Mouse (Mus musculus) intestine, embryonic 16.5 days (tissue): Measurements from ENCODE around the gene Gpatch4. TPM values are rescaled to one million over a fixed set of nuclear protein-coding genes. Genes with fewer than 3 reads are reported as not detected.

Experiments
- ATAC-seq: fragments of 200-750 bp; cut with Nextera tagmentation; 2 replicates; pipeline ENCODE4 v1.8.0; 2017; ENCODE audit warnings: moderate TSS enrichment, moderate library complexity
- H3K27ac ChIP-seq: fragments of 300-500 bp; sonication (generic); 2 replicates; pipeline ENCODE4 v1.5.1; 2014; ENCODE audit warnings: mild to moderate bottlenecking, low read length
- H3K27me3 ChIP-seq: fragments of 300-500 bp; sonication (generic); replicated peaks from 2 replicates; pipeline ENCODE4 v1.6.1; 2014; ENCODE audit warnings: low read length, control low read depth, mixed read lengths; ENCODE audit not compliant: control insufficient read depth, insufficient read depth
- H3K36me3 ChIP-seq: fragments of 300-500 bp; sonication (generic); 2 replicates; pipeline ENCODE4 v1.6.1; 2014; ENCODE audit warnings: low read length, control low read depth; ENCODE audit not compliant: control insufficient read depth, insufficient read depth
- H3K4me1 ChIP-seq: fragments of 300-500 bp; sonication (generic); 2 replicates; pipeline ENCODE4 v1.6.1; 2014; ENCODE audit warnings: low read length, control low read depth, mixed read lengths; ENCODE audit not compliant: control insufficient read depth, insufficient read depth
- H3K4me2 ChIP-seq: fragments of 300-500 bp; sonication (generic); 2 replicates; pipeline ENCODE4 v1.6.1; 2014; ENCODE audit warnings: low read depth, low read length, control low read depth
- H3K4me3 ChIP-seq: fragments of 300-500 bp; sonication (generic); 2 replicates; pipeline ENCODE4 v1.5.1; 2014; ENCODE audit warnings: mild to moderate bottlenecking, low read length
- H3K9ac ChIP-seq: fragments of 300-500 bp; sonication (generic); 2 replicates; pipeline ENCODE4 v1.6.1; 2014; ENCODE audit warnings: low read depth, low read length
- H3K9me3 ChIP-seq: fragments of 300-500 bp; sonication (generic); 2 replicates; pipeline ENCODE4 v1.6.1; 2016; ENCODE audit warnings: low read length, control low read depth; ENCODE audit not compliant: control insufficient read depth
- WGBS: fragments of 180-500 bp; shearing (Covaris S2); extraction: QIAGEN DNeasy Blood & Tissue Kit; methylation state at CpG from one replicate; pipeline ENCODE4 v1.1.7; 2014; 5-methylcytosine and 5-hydroxymethylcytosine counted together
- polyA plus RNA-seq: library from polyadenylated mRNA; unstranded; fragments of >200 nt; fragmentation: Nextera tagmentation; extraction: Ambion mirVana; gene quantifications from 2 replicates; pipeline ENCODE4 v1.2.1, GENCODE M21; 2015

Gpatch4 gene
- polyA plus RNA-seq, result 30.4 and 38.3 TPM in 2 replicates

DNA sequence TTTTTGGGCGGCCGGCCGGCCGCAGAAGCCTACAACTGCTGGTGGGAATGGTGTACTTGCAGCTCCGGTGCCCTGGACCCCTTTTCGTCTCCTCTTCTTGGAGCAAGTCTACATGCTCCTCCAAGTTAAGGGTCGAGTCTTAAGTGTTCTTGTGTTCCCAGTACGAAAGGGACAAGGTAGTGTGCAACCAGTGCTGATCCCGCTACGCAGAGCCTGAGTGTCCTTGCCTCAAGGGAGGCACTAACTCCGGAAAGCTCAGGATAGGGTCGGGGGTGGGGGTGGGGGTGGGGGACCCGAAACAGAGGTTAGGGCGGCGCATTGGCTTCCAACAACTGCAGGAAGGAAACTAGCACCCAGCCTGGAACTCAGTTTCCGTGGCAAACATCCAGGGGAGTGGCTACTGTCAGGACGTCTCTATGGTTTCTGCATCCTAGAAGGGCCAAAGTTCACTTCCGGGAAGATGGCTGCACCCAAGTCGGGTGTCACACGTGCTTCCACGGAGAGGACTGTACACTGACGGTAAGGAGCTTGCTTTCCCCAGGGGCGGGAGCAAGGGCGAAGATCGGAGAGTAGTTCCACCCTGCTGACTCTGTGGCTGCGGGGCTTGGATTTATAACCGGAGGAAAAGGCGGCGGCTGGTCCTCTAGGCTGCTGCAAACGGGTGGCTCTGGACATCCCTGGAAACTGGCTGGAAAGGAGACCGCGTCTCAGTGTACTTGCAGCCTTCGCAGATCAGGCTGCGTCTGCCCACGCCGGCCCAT, at the start of gene Gpatch4:
TSS of gene Gpatch4 (plus strand) at position 448 of the 761 bp plus-strand sequence.
- Histone ChIP-seq H3K4me3 (peak within 1 kb of the TSS; percentile 74), H3K9me3 (no peaks in the 10 kb centered on the region), H3K27me3 (peaks cover 6% of the 10 kb centered on the region), H3K27ac (peak within 1 kb of the TSS; percentile 49), H3K4me1 (peaks cover 3% of the 10 kb centered on the region; the same call in 1 of the 2 replicates), H3K4me2 (peak within 1 kb of the TSS; percentile 58), H3K9ac (peak within 1 kb of the TSS; percentile 77), H3K36me3 (no peaks in the 10 kb centered on the region)
- ATAC-seq, result peak; percentile 97
- WGBS, result 9% methylated on average over 36 of the region's 36 CpGs

DNA sequence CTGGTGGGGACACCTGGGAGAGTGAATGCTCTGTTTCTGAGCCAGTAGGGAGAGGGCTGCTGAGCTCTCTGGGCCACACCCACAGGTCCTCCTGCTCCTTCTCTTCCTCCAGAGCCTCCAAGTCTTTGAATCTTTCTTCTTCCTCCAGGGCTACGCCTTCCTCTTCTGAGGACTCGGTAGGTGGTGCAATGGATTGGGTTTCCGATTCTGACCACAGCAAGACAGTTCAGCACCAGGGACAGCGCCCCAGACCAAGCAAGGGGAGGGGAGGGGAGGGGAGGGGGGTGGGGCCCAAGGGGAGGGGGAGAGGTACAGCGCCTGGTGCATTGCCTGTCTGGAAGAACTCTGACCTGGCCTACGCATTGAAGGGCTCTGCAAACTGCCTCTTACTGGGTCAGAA, 49.5 kb upstream of the Gpatch4 start:
- Histone ChIP-seq H3K9ac (no peak overlapping the region), H3K4me3 (no peak overlapping the region), H3K4me1 (peaks cover 4% of the 10 kb centered on the region; the same call in 1 of the 2 replicates), H3K36me3 (no peaks in the 10 kb centered on the region), H3K9me3 (no peaks in the 10 kb centered on the region), H3K27me3 (peaks cover 80% of the 10 kb centered on the region), H3K4me2 (no peak overlapping the region), H3K27ac (no peak overlapping the region)
- 3% methylated on average over 5 of the region's 6 CpGs for WGBS
- no peak for ATAC-seq

- Histone ChIP-seq H3K9me3 (no peaks in the 10 kb centered on the region), H3K4me2 (no peak overlapping the region), H3K27ac (no peak overlapping the region), H3K27me3 (peaks cover 87% of the 10 kb centered on the region), H3K4me1 (peaks cover 11% of the 10 kb centered on the region; the same call in 1 of the 2 replicates), H3K36me3 (no peaks in the 10 kb centered on the region), H3K9ac (no peak overlapping the region), H3K4me3 (no peak overlapping the region)
- no peak for ATAC-seq
- 37% methylated on average over 11 of the region's 11 CpGs for WGBS
These were observed 47.6 kb upstream of the Gpatch4 start for GRCm38 (mm10) chr3:87995331-87995730.

GRCm38 (mm10) chr3:87996401-87996800, 46.5 kb upstream of the Gpatch4 start:
- Histone ChIP-seq H3K9ac (no peak overlapping the region), H3K9me3 (no peaks in the 10 kb centered on the region), H3K27me3 (peaks cover 95% of the 10 kb centered on the region), H3K36me3 (no peaks in the 10 kb centered on the region), H3K4me3 (no peak overlapping the region), H3K27ac (no peak overlapping the region), H3K4me2 (no peak overlapping the region), H3K4me1 (peaks cover 13% of the 10 kb centered on the region; the same call in 1 of the 2 replicates)
- ATAC-seq, result no peak
- 2% methylated on average over 15 of the region's 15 CpGs for WGBS

DNA sequence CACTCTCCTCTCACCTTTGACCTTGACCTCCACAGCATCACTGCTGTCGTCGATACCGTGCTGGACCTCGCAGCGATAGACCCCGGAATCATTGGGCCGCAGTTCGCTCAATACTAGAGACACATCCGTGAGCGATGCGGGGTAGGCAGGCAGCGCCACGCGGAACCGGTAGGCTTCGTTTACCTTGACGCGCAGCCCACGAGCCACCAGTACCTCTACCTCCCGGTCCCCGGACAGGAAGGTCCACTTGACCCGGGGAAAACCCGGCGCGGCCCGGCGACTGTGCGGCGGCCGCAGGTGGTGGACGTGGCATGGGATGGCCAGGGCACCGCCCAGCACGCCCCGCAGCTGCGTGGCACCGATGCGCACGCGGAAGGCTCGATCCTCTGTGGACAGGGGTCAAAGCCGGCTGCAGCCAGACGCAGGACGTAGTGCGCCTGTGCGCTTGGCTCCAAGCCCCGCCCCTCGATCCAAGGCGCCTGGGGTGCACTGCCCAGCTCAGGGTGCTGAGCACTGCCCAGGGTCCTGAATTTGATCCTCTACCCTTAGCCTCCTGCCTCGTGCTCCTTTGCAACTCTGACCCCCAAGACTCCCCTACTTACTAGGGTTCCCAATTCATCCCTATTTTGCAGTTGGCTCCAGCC, 45.8 kb upstream of the Gpatch4 start:
- peak; percentile 61; the same call in 1 of the 2 replicates for ATAC-seq
- WGBS, result 1% methylated on average over 49 of the region's 49 CpGs
- Histone ChIP-seq H3K4me2 (peak overlapping the region; percentile 64), H3K27ac (no peak overlapping the region), H3K9me3 (no peaks in the 10 kb centered on the region), H3K27me3 (peaks cover 99% of the 10 kb centered on the region), H3K4me1 (peaks cover 13% of the 10 kb centered on the region; the same call in 1 of the 2 replicates), H3K4me3 (peak overlapping the region; percentile 42), H3K9ac (no peak overlapping the region), H3K36me3 (no peaks in the 10 kb centered on the region)

DNA sequence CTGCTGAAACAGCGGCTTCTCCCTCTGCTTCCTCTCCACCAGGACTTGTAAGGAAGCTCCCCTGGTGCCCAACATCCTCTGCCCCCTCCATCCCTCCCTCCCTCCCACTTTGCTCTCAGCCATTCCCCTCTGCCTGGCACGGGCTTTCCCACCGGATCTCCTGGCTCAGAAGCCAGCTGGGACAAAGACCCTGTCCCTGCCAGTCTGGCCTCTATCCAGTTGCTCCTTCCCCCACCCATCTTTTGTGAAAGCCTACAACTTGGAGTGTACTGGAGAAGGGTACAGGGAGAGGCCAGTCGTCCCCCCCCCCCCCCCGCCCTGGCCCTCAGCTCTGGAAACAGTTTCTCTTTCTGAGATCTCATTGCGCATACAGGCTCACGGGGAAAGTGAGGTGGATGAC, 44.2 kb upstream of the Gpatch4 start:
- Histone ChIP-seq H3K27me3 (peaks cover 99% of the 10 kb centered on the region), H3K4me2 (no peak overlapping the region), H3K27ac (no peak overlapping the region), H3K36me3 (no peaks in the 10 kb centered on the region), H3K9ac (no peak overlapping the region), H3K9me3 (no peaks in the 10 kb centered on the region), H3K4me3 (no peak overlapping the region), H3K4me1 (peaks cover 13% of the 10 kb centered on the region; the same call in 1 of the 2 replicates)
- ATAC-seq, result no peak
- WGBS, result 11% methylated on average over 7 of the region's 7 CpGs

DNA sequence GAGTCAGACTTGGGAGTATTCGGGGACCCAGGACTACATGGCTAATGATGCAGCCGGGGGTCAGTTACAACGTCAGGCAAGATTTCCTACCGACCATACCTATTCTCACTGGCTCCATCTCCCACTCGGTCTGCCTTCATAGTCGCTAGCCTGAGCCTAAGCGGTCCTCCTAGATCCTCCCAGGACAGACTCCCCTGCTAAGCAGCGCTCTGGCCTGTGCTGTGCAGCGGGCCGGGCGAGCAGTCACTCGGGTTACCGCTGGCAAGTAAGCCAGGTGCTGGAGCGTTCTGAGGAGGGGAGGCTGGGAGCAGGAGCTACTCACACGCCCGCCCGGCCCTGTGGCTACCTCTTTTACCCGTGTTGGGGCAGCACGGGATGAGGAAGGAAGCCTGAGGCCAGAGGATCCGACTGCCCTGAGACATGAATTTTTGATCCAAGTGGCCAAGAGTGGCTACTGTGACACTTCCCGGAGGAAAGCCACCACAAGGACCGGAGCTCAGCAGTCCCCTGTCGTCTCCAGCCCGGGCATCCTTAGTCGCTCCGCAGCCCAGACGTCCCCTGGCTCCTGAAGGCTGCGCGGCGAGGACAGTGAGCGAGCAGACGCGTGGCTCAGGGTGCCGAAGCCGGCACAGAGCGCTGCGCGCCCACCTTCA, 43.5 kb upstream of the Gpatch4 start:
- H3K9me3 ChIP-seq, result no peaks in the 10 kb centered on the region
- H3K27ac ChIP-seq, result no peak overlapping the region
- H3K4me2 ChIP-seq, result peak overlapping the region; percentile 59
- peak overlapping the region; percentile 40 for H3K4me3 ChIP-seq
- ATAC-seq, result no peak
- H3K27me3 ChIP-seq, result peaks cover 95% of the 10 kb centered on the region
- peaks cover 13% of the 10 kb centered on the region; the same call in 1 of the 2 replicates for H3K4me1 ChIP-seq
- H3K36me3 ChIP-seq, result no peaks in the 10 kb centered on the region
- WGBS, result 1% methylated on average over 38 of the region's 38 CpGs
- no peak overlapping the region for H3K9ac ChIP-seq

DNA sequence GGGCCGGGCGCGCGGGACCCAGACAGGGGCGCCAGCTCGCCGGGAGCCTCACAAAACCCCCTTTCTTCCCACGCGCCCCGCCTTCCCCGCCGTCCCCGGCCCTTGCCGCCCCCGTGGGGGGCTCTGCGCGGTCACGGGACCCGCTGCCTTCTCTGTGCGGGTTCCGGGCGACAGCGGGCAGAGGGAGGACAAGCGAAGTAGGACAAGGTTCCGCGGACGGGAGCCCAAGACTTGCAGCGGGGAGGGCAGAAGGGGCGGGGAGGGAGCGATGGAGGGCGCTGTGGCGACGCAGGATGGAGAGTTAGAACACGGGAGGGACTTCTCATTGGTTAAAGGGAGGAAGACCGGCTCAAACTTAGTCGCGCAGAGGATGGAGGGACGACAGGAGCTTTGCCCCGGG, 42.7 kb upstream of the Gpatch4 start, which contains the start of gene Bcan:
TSS of gene Bcan (minus strand) at position 50 of the 400 bp plus-strand sequence.
- WGBS, result 0% methylated on average over 39 of the region's 39 CpGs
- no peaks in the 10 kb centered on the region for H3K36me3 ChIP-seq
- ATAC-seq, result no peak
- H3K27ac ChIP-seq, result no peak within 1 kb of the TSS
- H3K27me3 ChIP-seq, result peaks cover 87% of the 10 kb centered on the region
- H3K4me3 ChIP-seq, result peak within 1 kb of the TSS; percentile 40
- peaks cover 13% of the 10 kb centered on the region; the same call in 1 of the 2 replicates for H3K4me1 ChIP-seq
- H3K9me3 ChIP-seq, result no peaks in the 10 kb centered on the region
- H3K4me2 ChIP-seq, result peak within 1 kb of the TSS; percentile 59
- no peak within 1 kb of the TSS for H3K9ac ChIP-seq
